Mouse (Mus musculus) urinary bladder, postnatal 0 days (tissue): ENCODE measurements around the gene Fam184b. TPM values are rescaled to one million over a fixed set of nuclear protein-coding genes. Genes with fewer than 3 reads are reported as not detected.

Experiments
- polyA plus RNA-seq: library from polyadenylated mRNA; unstranded; fragments of >200 nt; fragmentation: Nextera tagmentation; extraction: Ambion mirVana; gene quantifications from 2 replicates; pipeline ENCODE4 v1.2.1, GENCODE M21; 2015

Gene Fam184b
- 0.10 and 0.11 TPM in 2 replicates for polyA plus RNA-seq

GRCm38 (mm10) chr5:45638806-45639714, at the start of gene Fam184b:
Gene Fam184b (minus strand): TSS chr5:45639614.

DNA sequence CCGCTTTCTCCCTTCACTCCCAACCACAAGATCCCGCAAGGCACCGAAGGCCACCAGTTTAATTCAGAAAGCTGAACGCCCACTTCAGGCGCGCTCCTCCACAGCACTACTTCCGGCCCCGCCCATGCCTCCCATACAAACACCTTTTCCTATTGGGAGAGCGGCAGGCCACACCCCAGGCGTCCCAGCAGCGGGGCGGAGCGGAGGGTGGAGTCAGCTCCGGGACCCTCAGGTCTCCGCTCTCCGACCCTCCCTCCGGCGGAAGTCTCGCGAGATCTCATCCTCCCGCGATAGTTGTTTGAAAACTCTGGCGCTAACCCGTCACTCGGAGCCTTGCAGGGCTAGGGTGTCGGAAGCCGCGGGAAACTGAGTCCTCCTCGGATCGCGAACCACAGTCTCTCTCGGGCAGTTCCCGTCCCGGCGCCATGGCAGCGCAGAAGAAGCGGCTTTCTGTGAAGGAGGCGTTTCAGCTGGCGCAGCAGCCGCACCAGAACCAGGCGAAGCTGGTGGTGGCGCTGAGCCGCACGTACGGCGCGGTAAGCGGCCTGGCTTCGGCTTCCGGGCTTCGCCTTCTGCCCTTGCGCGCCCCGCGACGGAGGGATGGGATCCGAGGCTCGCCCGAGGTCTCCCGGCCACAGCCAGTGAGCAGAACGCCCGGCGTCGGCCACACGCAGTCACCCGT, 30.3 kb upstream of the Fam184b start, which contains the start of gene Ncapg:
Gene Ncapg (plus strand): TSS at position 322 of the 682 bp plus-strand sequence.

GRCm38 (mm10) chr5:45519960-45520808, 119.2 kb downstream of the Fam184b start, which contains the start of gene Med28:
Gene Med28 (plus strand): TSS chr5:45520229.

DNA sequence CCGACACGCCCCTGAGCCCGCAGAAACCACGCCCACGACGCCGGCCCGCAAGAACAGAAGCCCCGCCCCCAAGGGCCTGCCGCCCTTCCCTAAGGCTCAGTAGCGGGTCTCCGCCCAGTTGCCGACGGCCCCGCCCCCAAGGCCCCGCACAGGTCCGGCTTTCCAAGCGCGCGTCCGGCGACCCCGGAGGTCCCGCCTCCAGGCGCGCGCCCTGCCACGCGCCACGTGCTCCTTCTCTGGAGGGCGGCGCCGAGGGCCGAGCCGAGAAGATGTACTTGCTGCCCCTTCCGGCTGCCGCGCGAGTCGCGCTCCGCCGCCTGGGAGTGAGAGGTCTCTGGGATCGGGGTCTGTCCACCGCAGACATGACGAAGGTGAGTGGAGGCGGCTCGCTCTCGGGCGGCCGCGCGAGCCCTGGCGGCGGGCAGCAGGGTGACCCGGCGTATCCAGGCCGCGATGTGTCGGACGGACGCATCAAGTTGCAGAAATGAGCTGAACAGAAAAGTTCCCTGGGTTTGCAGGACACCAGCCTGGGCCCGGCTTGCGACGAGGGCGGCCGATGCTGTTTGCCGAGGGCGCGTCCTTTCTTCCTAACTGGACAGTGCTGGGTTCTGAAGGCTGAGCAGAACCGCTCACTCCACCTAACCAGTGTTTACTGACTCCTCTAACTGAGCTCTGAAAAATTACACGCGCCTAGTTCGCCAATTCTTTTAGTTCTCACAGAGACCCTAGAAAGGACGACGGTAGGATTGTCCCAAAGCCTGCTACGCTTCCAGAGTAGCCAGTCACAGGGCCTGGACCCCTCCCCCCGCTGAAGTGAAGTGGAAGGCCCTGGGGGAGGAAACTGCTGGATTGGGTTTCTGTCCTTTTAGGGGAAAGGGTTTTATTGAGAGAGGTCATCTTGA, 146.0 kb downstream of the Fam184b start, which contains the start of gene Lap3:
Gene Lap3 (plus strand): TSS at position 184 of the 902 bp plus-strand sequence.

Other genes with a start within 250 kb of the Fam184b start
- gene Qdpr, start 189.4 kb downstream of the Fam184b start, polyA plus RNA-seq, result 57.6 and 59.1 TPM in 2 replicates
- not detected in 2 replicates for gene Clrn2, start 185.9 kb downstream of the Fam184b start, polyA plus RNA-seq
- 53.8 and 60.7 TPM in 2 replicates for gene Lap3, start 146.2 kb downstream of the Fam184b start, polyA plus RNA-seq
- 163 and 168 TPM in 2 replicates for gene Med28, start 119.4 kb downstream of the Fam184b start, polyA plus RNA-seq
- gene Ncapg, start 30.3 kb upstream of the Fam184b start, polyA plus RNA-seq, result 6.2 and 9.9 TPM in 2 replicates
- 7.9 and 8.1 TPM in 2 replicates for gene Lcorl, start 218.0 kb upstream of the Fam184b start, polyA plus RNA-seq